In the genomic region with DNA sequence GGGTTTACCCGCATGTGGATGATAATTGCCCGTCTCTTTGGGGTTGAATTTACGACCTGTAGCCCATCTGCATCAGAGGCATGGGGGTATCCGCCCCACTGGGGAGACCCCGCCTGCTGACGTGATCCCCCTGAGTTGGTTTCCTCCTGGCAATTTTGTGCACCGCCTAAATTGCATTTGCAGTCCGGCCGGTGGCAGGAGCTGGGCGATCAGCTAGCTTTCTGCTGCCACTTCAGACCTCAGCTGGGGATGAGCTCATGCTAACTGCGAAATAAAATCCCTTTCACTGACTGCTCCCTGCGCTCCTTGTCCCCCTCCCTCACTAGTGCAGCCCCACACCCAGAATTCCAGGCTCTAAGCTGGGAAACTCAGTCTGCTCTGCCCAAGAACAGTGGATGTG, we compare ENCODE assay signal across 9 mouse cellular contexts. TPM values are rescaled to one million over a fixed set of nuclear protein-coding genes. Genes with fewer than 3 reads are reported as not detected.
A peak's percentile ranks its signal among the peaks of the same experiment; 100 is the strongest.
DNase-seq lines count a peak whose midpoint lies in the region; ATAC-seq lines count a peak whose summit lies in the region.
"Had no signal": no experiment of that assay in that cellular context is flagged by ENCODE, and none has a peak within 500 bp of the region (broad histone marks: within the 10 kb centered on the region; RNA-seq: fewer than 3 reads in every experiment).

No protein-coding gene starts in this region.

- peaks cover 37% of the 10 kb centered on the region for H3K27me3 ChIP-seq in kidney, embryonic 16.5 days (ENCODE audit: insufficient read depth, low read length)
- peaks cover 38% of the 10 kb centered on the region for H3K27me3 ChIP-seq in limb, embryonic 11.5 days (ENCODE audit: control insufficient read depth, insufficient read depth, low read length)

- no peaks in the 10 kb centered on the region for H3K36me3 ChIP-seq in kidney, embryonic 16.5 days (ENCODE audit: insufficient read depth, low read length)
- no peaks in the 10 kb centered on the region for H3K36me3 ChIP-seq in limb, embryonic 11.5 days (ENCODE audit: control insufficient read depth, insufficient read depth, low read length)
- H3K36me3 ChIP-seq: liver, embryonic 13.5 days had no signal

- no peak for ATAC-seq in kidney, embryonic 16.5 days (ENCODE audit: low FRiP score, low TSS enrichment)
- no peak for ATAC-seq in limb, embryonic 11.5 days (ENCODE audit: insufficient number of reproducible peaks, low FRiP score, low TSS enrichment, low read depth)

- peaks cover 18% of the 10 kb centered on the region; the same call in 1 of the 2 replicates for H3K4me1 ChIP-seq in kidney, embryonic 16.5 days (ENCODE audit: insufficient read depth, low read length)
- no peaks in the 10 kb centered on the region for H3K4me1 ChIP-seq in limb, embryonic 11.5 days (ENCODE audit: control insufficient read depth, insufficient read depth, low read length)
- H3K4me1 ChIP-seq: liver, embryonic 13.5 days had no signal

- peak overlapping the region; percentile 86 for H3K4me2 ChIP-seq in kidney, embryonic 16.5 days (replicated peaks; ENCODE audit: low read depth, low read length)
- H3K4me2 ChIP-seq in limb, embryonic 11.5 days (ENCODE audit: low read depth, severe bottlenecking), result 0 out of 2 replicates have a peak overlapping the region, but pooled peaks have one; percentile 15
- H3K4me2 ChIP-seq: liver, embryonic 13.5 days had no signal

- H3K4me3 ChIP-seq in kidney, embryonic 16.5 days (ENCODE audit: low read length), result peak overlapping the region; percentile 55
- no peak overlapping the region for H3K4me3 ChIP-seq in limb, embryonic 11.5 days (ENCODE audit: low read depth, low read length)
- H3K4me3 ChIP-seq: liver, embryonic 13.5 days had no signal

- H3K9me3 ChIP-seq in kidney, embryonic 16.5 days (ENCODE audit: low read length), result no peaks in the 10 kb centered on the region
- no peaks in the 10 kb centered on the region for H3K9me3 ChIP-seq in limb, embryonic 11.5 days (ENCODE audit: control insufficient read depth, low read length)
- H3K9me3 ChIP-seq: liver, embryonic 13.5 days had no signal

- H3K27ac ChIP-seq in kidney, embryonic 16.5 days (ENCODE audit: low read length), result no peak overlapping the region
- H3K27ac ChIP-seq in limb, embryonic 11.5 days (replicated peaks; ENCODE audit: low read depth, low read length), result no peak overlapping the region
- H3K27ac ChIP-seq: liver, embryonic 13.5 days had no signal

- WGBS in kidney, embryonic 16.5 days, result 1% methylated on average over 12 of the region's 12 CpGs
- WGBS in limb, embryonic 11.5 days, result 1% methylated on average over 12 of the region's 12 CpGs

- DNase-seq in kidney, postnatal 25 days, result no peak
- peak; percentile 12 to 22 for DNase-seq in frontal cortex, postnatal 25 days (ENCODE audit: low spot score in 2 of 2)
- DNase-seq in limb, embryonic 11.5 days (ENCODE audit: low spot score), result peak; percentile 32
- DNase-seq in right cerebral cortex, postnatal 10 days (ENCODE audit: low spot score in 2 of 2), result peak; percentile 65 to 71
- no peak for DNase-seq in adipocyte (ENCODE audit: low spot score)
- DNase-seq in thymus, adult 18-20 months, result no peak
- DNase-seq in adrenal gland, adult 18-20 months (ENCODE audit: low spot score in 2 of 2), result no peak
- DNase-seq: liver, embryonic 13.5 days had no signal

- H3K9ac ChIP-seq in kidney, embryonic 16.5 days (replicated peaks; ENCODE audit: low read length), result no peak overlapping the region
- no peak overlapping the region for H3K9ac ChIP-seq in limb, embryonic 11.5 days (ENCODE audit: low read length)
- H3K9ac ChIP-seq: liver, embryonic 13.5 days had no signal

RNA-seq across cellular contexts. Expression of gene Grm7, which starts 1.5 kb away (rescaled TPM):
- polyA plus RNA-seq in kidney, embryonic 16.5 days (2015; fragmentation: Nextera tagmentation; extraction: Ambion mirVana), result 4.9 and 7.0 TPM in 2 replicates
- 0.04 and 0.15 TPM in 2 replicates for polyA plus RNA-seq in limb, embryonic 11.5 days (2014; fragmentation: Nextera tagmentation; extraction: Ambion mirVana)
- total RNA-seq in adrenal gland, adult 18-20 months (2021), result 1 to 10 TPM; 1.0 to 1.7 TPM

Comparison
In these comparisons a context has a peak if more than half of its experiments do, and no peak if none do; other contexts are left out.
1. DNase-seq: peak in frontal cortex, postnatal 25 days (2 of 2), limb, embryonic 11.5 days (single experiment) and right cerebral cortex, postnatal 10 days (2 of 2); none in kidney, postnatal 25 days (0 of 2), adipocyte (single experiment), thymus, adult 18-20 months (0 of 2) and adrenal gland, adult 18-20 months (0 of 2).